Mouse (Mus musculus): ENCODE results near the gene Pde6h.

Gene Pde6h

DNA sequence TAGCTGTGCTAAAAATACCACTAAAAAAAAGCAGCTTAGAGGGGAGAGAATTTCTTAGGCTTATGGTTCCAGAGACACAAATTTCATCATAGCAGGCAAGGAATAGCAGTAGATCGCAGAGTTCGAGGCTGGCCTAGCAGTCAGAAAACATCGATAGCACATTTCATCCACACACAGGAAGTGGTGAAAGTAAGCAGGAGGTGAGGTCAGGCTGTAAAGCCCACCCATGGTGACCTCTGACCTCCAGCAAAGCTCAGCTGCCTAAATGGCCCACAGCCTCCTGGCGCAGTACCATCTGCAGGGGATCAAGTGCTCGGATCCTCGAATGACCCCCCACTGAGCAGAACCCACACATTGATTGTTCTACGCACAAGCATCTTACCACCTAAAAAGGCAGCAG, 59.6 kb downstream of the Pde6h start:
- DNase-seq = peak in 1 of 2 experiments; percentile 12

DNA sequence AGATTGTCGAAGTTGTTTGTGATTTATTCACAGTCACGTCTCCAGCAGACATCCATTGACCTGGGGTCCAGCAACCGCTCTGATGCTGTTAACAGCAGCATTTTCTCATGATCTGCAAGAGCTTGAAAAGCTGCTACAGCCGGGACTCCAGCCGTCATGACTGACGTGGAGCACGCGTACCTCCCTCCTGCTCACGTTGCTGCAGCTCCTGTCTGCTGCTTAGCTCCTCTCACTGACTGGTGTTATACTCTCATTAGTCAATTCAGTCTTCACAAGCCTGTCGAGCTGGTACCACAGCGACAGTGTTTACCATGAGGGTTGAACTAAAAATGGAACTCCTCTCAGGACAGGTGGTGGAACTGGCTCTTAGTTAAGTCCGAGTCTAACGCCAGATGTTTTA, 62.4 kb downstream of the Pde6h start:
- no peak for DNase-seq

DNA sequence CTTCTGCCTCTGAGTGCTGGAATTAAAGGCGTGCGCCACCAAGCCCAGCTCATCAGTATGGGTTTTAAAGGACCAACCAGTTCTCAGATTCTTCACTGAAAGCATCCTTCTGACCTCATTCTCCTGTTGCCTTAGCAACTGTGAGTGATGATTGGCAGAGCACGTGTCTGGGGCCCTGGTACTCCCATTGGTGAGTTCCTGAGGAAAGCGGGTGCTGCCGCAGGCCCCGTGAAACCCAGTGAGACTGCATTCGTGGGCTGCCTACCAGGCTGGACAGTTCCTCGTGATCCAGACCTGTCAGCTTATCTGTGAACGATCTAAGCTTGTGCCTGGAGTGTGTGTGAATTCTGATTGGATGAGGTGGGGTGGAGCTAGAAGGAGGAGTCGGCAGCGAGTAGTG, 63.1 kb downstream of the Pde6h start:
- DNase-seq = no peak

DNA sequence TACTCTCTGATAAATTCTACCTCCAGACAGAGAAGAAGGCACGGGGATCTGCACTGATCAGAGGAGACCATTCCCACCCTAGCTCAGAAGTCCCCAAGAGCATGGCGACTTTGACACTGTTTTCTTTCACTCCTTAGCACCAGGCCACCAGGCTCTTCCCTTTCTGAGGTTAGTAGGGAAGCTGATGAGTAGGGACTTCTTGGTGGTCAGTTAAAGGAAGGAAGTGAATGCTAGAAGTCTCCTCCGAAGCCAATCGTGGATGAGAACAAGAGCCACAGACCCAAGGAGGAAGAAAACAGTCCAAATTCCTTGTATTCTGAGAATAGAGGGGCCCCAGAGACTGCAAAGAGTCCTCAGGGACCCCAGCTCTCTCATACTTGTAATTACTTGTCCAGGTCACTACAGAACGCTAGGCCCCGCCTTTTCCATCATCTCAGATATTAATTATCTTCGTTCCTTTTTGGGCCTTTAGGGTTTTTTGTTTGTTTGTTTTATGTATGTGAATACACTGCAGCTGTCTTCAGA, 65.0 kb downstream of the Pde6h start:
- no peak for DNase-seq

DNA sequence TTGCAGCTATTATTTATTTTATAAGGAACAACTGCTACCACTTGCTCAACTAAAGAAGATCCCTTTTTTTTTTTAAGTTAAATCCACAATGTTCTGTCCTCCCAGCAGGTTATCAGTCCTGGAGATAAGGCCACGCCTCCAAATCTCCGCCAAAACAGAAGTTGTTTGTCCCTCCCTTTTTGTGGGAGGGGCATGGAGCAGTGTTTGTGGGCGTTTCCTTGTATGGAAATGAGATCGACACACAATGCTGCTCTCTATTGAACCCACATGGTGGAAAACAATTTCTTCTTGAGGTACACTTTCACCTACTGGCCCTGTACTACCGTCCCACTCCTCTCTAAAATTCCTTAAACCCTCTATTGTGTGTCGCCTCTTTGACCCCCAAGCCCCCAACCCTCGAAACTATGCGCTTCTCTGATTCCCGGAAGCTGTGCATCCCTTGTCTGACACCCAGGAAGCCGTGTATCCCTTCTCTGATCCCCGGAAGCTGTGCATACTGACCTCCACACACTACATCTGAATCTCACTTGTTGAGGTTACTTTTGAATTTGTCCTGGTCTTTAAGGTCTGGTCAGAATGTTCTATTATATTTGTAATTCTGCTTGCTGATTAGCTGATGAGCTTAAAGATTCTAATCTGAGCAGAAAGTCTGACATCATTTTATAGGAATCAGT, 66.3 kb downstream of the Pde6h start:
- DNase-seq = no peak

DNA sequence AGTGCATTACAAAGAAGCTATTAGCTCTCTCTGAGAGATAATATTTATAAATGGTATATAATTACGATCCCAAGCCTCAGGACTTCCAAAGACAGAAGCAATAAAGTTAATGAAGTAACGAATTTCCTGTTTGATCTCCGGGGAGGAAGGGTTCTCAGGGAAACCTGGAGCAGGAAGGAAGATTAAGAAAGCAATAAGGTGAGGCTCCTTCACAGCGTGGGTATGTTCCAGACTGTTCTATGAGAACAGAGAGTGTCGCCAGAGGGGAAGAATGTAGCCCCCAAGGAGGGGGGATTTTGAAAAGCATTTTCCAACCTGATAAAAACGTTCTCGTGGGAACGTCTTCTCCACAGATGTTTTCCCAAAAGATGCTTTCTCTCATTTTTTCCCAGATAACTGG, 66.9 kb downstream of the Pde6h start:
- DNase-seq = no peak

DNA sequence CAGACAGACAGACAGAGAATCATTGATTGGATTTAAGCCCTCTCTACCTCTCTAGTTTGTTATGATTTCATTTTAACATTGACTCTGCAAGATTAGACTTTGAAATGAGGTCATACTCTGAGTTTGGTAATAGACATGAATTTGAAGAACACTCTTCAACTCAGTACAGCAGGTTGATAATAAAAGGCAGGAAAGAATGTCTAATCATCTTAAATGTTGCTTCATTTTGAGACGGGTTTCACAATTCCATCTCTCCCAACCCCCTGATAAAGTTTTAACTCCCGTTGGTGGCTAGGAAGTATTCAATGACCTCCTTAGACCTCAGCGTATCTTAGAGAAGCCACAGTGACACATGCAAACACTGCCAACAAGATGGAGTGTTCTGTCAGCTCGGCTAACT, 69.9 kb downstream of the Pde6h start:
- DNase-seq = no peak

DNA sequence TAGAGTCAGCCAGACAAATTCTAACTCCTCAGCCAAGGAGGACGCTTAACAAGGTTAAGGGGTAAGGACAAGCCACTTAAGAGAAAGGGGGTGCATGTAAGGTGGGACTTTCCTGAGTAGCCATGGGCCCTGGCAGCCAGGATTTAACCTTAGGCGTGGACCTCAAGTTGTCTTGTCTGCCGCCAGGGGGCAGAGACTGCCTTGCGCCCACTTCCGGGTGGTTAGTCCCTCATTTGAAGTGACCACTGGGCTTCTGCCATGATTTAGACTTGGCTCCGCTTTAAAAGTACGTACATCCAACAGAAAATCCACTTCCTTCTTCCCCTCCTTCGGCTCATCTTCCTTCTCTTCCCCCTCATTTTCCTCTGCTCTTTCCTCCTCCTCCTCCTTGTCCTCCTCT, 71.9 kb downstream of the Pde6h start:
- peak; percentile 48 to 61 for DNase-seq

DNA sequence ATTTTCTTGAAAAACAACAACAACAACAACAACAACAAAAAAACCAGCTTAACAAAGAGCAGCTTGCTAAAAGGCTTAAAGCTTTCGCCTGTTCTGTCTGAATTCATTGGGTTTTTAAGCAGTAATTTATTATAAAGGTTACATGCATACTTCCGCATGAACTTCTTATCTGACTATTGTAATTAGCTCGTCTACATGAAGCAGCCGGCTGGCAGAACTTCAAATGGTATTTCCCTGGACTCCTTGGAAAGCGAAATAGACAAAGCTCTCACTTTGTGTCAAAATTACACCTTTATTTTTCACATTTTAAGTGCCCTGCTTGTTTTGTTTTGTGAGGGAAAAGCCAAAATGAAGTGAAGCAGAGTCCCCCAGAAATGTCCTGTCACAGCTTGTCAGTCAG, 72.7 kb downstream of the Pde6h start:
- DNase-seq = no peak

DNA sequence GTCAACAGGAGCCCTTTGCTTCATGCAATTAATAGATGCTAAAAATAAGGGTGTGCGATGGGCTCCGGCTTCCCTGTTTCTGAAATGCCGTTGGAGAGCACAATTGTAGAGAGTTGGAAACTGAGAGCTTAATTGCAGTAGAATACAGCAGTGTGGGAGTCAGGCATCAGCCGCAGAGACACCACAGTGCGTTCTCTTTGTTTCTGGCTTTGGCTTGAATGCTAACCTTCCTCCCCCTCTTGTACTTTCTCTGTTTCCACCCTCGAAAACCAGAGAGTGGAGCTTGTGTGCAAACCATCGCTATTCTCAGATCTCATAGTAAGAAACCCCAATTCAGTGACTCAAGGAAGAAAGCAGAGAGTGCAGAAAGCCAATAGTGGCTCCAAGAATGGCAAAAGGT, 74.5 kb downstream of the Pde6h start:
- no peak for DNase-seq

DNA sequence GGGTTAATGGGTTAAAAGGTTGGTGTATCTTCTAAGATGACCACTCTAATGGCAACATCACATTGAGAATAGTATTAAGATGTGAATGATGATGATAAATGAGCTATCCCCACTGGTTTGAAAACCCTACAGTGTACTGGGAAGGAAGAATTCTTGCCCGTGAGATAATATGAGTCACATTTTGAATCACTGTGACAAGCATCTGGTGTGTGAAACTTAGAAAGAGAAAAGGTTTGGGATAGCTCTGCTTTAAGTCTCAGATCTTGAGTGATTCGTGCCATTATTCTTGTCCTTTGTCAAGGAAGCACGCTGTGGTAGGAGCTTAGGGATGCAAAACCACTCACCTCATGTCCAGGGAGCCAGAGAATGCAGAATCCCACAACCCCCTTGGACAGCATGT, 75.4 kb downstream of the Pde6h start:
- DNase-seq = no peak

DNA sequence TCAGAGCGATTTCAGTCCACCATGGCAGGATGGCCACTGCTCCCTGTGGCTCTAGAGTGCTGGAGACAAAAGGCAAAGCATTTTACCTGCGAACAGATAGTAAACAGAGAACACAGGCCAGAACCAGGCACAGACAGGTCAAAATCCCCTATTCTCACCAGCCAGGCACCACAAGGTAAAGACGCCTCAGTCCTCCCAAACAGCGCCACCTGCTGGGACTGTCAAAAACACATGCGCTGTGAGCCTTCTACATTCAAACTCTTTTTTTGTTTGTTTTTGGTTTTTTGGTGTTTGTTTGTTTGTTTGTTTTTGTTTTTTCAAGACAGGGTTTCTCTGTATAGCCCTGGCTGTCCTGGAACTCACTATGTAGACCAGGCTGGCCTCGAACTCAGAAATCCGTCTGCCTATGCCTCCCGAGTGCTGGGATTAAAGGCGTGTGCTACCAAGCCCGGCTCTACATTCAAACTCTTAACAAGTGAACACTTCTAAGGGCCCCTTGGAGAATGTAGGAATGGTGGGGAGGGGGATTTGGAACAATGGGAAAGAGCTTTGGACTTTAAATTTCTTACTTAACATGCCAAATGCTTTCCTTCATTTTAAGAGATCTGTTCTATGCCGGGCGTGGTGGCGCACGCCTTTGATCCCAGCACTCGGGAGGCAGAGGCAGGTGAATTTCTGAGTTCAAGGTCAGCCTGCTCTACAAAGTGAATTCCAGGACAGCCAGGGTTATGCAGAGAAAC, 76.2 kb downstream of the Pde6h start:
- peak in 1 of 2 experiments; percentile 29 for DNase-seq

DNA sequence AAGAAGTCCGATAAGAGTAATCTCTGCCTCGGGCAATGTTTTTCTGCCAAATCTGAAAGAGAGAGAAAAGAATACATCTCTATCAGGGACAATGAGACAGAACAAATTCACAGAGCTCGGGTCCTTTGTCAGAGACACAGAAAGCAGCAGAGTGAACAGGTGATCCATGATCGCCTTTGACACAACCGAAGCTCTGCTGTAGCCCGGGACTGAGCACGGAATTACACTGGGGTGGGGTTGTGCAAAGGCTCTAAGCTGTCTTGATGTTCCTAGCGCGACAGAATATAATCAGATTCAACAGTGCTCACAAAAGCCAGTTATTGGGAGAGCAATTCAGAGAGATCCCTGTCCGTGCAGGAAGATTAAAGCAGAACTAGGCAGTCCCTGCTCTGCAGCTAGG, 77.1 kb downstream of the Pde6h start:
- no peak for DNase-seq

DNA sequence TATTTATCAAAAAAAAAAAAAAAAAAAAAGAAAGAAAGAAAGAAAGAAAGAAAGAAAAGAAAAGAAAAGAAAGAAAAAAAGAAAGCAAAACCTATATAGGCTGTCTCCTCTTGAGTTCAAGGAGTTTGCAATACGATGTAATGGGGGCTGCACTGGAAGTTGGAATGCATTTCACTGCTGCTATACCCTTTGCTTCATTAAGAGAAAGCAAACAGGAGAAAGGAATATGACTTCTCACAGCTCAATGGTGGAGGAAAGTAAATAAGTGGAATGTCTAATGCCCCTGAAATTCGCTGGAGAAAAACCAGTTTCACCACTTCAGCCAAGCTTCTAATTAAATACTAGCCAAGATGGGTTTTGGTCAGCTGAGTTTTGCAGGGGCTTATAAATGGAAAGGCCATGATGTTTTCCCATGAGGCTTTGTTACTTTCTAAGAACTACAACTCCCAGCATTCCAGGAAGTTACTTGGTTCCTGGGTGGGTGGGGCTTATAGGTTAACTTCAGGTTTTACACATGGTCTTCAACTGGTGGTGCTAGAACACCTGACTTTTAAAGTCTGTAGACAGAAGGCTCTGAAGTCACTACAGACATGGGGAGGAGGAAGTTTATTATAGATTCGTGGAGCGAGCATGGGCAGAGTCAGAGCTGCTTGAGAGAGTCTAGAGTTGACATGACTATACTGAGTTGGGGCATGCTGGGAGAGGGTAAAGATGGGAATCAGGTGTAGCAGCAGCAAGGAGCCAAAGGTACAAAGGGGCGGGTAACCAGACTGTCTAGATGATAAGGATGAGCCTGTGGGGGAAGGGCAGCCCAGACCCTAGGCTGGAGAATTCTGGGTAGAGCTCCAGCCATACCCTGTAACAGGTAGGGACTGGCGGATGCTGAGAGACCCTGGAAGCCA, 77.9 kb downstream of the Pde6h start:
- no peak for DNase-seq

DNA sequence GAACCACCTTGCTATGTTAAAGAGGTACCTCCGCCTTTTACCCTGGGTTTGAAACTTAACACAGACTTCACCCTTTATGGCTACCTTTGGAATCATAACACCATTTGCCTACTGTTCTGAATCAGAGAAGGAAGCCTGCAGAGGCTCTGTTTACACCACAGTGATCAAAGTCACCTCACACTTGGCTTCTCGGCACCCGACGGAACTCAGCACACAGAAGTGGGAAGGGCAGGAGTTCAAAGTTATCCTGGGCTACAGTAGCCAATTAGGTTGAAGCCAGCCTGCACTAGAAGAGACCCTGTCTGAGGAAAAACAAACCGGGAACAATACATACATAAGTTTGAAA, 78.5 kb downstream of the Pde6h start:
- DNase-seq = no peak

DNA sequence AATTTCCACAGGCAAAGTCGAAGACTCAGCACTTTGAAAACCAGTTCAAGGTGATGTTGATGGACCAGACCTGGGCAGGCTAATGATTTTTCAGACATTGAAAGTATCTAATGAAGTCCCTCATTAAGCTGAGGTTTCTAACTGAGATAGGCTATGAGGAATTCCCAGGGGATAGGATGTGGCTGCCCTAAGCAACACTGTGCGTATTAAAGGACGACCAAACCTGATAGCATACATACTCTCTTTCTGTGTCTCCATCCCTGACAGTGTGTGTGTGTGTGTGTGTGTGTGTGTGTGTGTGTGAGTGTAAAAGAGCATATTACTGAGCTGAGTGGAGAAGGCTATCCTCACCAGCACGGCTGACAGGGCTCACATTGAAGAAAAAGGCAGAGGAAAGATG, 80.7 kb downstream of the Pde6h start:
- DNase-seq = no peak

DNA sequence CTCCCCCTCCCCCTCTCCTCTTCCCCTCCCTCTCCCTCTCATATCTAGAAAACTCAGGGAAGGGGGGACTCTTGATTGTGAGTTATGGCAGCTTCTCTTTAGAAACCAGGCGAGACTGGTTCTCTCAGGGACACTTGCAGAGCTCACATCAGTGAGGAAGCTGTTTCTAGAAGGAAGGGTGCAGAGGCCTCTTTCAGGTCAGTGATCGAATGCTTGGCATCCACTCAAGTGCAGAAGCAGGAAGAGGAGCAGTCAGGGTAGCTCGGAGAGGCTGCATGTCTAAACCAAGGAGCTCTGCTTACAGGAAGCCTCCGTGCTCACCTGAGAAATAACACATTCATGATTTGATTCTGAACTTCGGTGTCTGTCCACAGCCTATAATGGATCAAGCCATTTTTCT, 87.6 kb downstream of the Pde6h start:
- no peak for DNase-seq

DNA sequence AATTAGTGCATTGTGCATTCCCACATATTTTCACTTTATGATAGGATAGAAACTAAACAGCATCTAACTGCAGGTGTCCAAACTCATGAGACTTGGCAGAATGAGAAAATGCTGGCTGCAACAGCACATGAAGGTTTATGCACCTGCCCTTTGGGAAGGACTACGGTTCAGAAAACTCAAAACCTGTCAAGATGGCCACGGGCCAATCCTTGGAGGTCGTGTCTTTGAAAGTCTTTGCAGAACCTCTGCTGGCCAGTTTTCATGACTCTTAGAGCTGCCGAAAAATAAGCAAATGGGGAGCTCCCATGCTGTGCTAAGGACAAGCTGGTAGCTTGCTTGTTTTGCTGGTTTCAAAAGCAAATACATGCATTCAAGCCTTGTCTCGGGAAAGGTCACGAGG, 90.7 kb downstream of the Pde6h start:
- DNase-seq = peak; percentile 72 to 76

DNA sequence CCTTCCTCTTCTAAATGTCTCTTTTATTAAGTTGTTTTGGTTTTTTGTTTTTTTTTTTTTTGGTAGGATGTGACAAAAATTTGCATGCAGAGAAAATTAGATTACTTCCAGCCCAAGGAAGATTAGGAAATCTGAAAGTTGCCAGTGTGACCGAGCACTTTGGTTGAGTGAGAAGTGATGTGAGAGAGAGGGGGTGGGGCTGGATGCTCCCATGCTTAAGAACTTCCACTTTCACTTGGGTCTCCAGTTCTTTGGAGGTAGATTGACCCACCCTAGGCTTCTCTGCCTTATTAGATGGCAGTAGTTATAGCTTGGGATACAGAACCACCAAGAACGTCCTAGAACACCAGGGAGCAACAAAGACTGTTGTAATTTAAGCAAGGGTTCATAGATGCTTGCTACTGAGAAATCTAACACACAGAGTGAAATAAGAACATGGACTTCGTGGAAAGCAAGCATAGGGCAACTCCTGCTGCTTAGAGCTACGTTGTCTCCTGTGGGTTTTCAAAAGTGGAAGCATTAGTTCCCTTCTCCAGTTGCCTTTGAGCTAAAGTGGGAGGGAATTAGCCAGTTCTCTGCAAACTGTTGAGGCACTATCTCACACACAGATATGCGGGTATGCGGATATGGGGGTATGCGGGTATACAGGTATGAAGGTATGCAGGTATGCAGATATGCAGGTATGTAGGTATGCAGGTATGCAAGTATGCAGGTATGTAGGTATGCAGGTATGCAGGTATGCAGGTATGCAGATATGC, 93.8 kb downstream of the Pde6h start:
- no peak for DNase-seq
